Mouse (Mus musculus) ZHBTc4 (cell line): ENCODE measurements around the gene Magi1.

Experiments
- DNase-seq: peaks from one replicate; pipeline ENCODE4 v3.0.0-alpha.2; 2011; ENCODE audit warnings: low read depth, low spot score

Gene Magi1

DNA sequence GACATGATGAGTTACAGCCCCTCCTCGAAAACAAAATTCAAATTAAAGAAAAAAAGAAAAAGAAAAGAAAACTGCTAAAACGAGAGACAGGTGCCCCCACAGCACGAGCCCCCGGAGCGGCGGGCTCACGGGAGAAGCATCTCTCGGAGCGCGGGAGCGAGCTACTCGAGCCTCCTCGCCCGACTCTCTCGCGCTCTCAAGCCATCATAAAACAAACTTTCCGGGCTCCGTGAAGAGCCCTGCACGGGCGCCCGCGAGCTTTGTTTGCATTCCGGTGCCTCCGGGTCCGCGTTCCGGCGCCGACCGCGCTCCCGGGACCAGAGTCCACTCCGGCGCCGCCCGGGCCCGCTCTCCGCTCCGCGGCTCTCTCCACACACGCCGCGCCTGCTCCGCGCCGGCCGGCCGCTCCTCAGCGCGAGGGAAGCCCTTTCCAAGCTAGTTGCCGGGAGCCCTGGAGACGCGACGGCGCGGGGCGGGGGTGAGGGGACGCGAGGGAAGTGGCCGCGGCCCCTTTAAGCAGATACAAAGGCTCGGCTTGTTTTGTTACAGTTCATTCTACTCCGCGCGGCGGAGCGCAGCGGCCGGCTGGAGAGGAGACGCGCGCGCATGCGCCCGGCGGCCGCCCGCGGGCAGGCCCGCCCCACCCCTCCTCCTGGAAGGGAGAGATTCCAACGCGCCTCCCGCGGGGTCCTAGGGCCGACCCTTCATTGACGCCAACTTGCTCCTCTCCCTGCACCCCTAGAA lies at the start of gene Magi1:
Magi1 (minus strand) TSS at position 600 of the 744 bp plus-strand sequence.
- peak; percentile 96 for DNase-seq

DNA sequence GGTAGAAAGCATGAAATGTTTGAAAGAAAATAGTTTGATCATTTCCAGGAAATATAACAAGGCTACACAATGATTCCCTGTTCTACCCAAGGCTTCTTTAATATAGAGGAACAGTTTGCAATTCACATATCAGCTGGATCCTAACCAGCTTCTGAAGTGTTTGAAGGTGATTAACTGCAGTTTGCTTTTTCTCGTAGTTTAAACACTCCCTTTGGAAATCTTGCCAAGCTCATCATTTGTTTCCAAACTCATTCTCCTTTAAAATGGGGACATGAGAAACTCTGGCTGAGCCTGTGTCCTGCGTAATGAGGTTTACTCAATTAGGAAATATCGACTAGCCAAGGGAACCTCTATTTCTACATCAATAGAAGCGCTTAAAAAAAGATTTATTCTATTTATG lies 43.4 kb upstream of the Magi1 start:
- no peak for DNase-seq

DNA sequence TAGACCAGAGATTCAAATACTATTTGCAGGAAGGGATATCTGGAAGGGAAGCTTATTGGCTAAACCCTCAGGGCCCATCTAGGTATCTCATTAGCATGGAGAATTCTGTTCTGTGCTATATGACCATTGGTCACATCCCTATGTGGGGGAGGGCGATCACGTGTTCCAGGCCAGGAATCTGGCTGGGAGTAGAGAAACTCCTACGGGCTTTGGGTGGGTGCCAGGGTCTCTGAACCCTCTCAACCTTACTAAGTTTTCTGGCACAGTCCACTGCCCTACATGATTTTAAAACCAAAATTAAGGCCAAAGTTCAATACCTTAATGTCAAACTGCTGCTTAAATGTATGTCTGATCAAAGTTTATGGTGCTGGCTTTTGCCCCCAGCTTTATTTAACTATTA lies 33.2 kb upstream of the Magi1 start:
- no peak for DNase-seq

DNA sequence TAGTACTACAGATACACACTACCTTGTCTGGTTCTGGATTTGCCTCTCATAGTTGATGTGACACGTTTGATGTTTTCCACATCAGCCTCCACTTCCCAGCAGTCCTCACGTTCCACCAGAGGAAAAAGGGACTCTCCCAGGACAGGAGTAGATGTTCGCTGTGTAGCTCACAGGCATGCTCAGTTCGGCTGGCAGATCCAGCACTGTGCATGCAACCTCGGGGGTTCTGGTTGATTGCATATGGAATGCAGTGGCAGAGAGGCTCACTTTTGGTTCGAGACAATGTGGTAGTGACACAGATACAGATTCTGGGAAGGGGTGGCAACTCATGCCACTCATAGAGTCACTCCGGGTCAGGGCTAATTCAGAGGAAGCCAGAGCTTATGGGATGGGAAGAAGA lies 28.6 kb upstream of the Magi1 start:
- DNase-seq, result no peak

DNA sequence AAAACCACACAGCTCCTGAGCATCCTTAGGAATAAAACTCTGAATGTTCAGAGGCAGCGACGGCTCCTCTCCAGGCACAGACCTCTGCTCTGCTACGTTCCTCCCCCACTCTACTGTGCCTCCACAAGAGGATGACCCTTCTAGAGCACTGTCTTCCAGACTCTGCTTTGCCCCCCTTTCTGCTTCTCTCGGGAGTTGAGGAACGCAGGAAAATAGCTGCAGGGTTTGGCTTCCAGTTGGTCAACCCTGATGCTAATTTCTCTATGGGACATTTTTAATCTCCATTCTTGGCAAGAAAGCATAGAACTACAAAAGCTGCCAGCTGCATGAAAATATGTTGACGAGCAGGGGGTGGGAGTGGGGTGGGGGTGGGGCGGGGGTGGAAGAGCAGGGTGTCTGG lies 24.8 kb upstream of the Magi1 start:
- no peak for DNase-seq

DNA sequence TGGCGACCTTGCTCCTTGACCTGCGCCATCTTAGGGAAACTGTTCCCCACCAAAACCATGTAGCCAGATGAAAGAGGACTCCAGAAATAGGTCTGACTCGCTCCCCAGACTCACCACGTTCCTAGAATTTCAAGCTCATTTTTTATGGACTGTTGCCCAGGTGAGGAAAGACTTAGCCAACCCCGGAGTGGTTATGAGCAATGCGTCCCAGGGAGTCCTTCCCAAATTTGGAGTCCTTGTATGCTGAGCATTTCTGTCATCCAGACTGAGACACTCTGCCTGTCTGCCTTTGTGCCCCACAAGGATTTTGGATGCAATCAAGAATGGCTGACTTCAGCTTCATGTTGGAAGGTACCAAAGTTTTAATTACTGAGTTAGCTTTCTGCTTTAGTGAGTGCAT lies 19.8 kb upstream of the Magi1 start:
- no peak for DNase-seq

DNA sequence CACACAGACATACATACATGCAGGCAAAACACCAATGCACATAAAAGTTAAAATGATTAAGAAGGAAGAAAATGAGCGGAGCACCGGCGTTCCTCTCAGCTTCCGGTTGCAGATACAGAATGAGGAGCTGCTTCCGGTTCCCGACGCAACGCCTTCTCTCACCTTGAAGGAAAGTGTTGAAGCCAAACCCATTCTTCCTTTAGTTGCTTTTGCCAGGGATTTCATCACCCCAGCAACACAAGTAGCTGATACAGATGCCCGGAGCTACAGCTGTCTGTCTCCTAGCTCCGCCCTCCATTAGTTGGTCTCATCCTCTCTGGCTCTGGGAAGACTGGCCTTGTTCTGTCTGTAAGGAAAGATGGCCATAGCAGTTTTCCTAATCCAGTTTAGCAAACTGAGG lies 18.1 kb upstream of the Magi1 start:
- no peak for DNase-seq

DNA sequence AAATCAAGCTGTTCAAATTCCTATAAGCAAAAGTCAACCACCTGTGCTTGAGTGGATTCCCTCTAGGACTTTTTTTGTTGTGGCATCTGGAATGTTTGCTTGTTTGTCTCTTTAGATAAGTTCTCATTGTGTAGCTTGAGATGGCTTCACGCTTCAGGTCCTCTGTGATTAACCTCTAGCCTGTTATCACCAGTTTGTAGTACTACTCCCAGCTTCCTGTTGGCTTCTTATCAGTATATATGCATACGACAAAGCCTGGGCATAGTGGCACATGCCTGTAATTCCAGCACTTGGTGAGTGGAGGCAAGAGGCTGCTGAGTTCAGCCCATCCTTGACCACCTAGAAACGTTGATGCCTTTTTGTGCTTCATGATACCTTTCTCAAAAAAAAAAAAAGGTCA lies 16.8 kb upstream of the Magi1 start:
- no peak for DNase-seq

DNA sequence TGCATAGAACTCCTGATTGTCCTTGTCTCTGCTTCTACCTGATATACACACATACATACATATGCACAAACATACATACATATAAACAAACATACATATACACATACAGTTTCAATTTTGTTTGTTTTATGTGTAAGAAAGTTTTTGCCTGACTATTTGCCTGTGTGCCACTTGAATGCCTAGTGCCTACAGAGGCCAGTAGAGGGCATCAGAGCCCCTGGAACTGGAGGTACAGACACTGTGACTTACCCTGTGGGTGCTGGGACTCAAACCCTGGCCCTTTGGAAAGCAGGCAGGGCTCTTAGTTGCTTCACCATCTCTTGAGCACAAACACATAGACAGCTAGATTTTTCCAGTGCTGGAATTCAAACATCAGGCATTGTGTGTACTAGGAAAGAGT lies 3.7 kb upstream of the Magi1 start:
- peak; percentile 46 for DNase-seq

DNA sequence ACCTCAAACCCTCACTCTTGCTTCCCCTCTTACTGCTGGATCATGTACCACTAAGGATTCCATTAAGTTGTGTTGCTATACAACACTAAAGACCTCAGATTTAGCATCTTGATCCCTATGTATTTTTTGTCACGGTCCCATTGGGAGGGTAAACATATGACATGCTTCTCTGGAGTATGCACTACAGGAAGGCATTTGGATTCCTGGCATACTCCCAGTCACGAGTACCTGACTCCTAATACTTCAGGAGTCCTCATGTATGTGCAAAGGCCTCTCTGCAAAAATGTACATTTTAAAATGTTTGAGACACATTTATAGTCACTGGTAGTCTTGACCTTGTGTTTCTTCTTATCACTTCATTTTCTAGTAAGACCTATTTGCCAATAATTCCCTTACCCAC lies 2.8 kb upstream of the Magi1 start:
- no peak for DNase-seq

DNA sequence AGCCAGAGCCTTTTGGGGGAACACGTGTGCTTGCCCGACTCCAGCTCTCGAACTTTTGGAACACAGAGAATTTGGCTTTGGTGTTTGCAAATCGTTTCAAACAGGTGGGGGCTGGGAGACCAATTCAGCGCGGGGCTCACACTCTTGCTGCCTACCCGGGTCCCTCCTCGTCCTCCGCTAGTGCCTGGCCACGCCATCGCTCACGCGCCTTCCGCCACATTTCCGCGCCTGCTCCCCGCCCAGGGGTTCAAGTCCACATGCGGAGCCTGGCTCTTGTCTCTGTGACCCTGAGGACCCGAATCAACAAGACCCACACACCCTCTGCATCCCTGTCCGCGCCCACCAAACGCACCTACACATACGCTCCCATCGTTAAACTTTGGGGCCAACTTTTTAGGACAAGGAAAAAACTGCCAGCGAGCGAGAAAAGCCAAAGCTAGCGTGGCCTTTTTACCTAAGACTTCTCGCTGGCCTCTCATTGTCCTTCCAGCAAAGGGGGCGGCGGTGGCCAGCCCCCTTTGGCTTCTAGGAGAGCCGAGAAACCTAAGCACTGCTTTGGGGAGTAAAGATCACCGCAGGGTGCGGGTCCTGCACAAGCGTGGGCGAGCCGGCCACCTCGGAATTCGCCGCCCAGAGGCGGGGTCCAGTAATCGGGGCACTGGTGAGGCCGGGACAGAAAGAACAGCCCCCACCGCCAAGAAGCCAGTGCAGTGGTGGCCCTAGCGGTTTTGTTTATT lies 540 bp upstream of the Magi1 start:
- peak; percentile 33 for DNase-seq

DNA sequence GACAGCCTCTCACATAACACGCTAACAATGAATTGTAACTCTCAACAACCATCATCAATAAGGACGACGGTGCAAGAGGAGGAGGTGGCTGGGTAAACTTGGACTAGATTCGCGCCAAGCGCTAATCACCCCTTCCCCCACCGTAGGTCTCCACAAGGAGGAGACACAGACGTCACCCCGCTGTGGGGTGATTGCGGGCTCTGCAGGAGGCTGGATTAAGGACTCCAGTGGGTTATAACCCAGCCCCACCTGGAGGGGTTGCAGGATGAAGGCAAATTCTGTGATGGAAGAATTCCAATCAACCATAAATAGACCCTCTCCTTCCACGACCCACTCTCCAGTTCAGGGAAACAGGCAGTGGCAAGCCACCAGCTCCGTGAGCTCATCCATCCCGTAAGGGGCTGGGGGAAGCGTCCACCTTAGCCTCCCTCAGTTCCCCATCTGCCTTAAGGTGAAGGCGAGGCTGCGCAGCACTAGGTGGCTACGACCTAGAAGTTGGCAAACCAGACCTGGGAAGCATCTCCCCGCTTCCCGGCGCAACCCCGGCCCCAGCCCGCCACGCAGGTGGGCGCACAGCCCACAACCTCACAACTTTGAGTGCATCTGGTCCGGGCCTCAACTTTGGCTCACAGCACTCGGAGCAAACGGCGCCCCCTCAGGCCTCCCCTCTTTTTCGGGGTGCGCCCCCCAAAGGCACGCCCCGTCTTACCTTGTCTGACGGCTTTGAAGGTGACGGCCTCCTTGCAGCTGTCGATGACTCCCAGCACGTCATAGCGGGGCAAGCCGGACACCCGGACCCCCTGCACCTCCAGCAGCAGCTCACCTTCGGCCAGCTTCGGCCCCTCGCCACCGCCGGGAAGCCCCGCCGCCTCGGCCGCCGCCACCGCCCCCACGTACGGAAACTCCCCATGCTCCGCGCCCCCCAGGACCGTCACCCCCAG lies 1.1 kb downstream of the Magi1 start:
- peak; percentile 77 for DNase-seq

DNA sequence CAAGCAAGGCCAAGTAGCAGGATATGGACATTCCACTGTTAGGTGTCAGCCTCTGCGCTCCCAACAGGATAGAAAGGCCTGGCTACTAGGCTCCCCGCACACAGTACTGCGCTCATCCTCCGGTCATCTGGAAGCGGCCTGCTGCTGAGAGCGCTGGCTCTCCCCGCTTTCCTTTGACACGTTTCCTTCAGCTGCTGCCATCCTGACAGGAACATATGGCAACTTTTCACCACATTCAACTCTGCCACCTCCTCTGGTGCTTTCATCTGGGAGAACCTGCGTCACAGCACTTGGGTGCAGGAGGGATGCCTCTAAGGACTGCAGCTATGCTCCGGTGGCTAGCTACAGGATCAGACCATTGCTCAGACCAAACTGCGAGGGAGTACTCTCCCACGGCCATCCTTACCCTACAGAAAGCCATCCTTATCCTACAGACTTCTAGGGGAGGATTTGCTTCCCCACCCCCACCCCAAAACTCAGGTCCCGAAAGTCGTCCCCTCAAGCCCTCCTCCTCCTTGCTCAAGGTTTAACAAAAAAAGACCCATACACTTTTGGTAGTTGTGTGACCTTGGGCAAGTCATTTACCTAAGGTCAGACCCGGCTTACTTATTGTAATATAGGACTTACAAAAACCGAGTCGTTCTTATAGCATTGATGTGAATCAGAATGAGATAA lies 2.0 kb downstream of the Magi1 start:
- peak; percentile 33 for DNase-seq

DNA sequence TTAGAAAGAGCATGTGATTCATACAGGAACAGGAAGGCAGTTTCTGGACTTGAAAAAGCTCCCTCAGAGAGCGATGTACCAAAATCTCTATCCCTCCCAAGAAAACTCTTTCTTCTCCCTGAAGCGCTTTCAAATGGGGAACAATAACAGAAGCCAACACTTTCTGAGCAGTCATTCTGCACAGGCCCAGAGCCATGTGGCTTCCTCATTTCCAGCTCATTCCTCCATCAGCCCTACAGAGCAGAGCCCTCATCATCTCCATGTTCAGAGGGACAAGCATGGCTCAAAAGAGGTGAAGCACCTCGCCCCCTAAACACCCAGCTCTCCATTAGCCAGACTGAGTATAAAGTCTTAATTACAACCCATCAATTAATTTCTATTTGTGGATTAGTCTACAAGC lies 9.8 kb downstream of the Magi1 start:
- DNase-seq, result no peak

DNA sequence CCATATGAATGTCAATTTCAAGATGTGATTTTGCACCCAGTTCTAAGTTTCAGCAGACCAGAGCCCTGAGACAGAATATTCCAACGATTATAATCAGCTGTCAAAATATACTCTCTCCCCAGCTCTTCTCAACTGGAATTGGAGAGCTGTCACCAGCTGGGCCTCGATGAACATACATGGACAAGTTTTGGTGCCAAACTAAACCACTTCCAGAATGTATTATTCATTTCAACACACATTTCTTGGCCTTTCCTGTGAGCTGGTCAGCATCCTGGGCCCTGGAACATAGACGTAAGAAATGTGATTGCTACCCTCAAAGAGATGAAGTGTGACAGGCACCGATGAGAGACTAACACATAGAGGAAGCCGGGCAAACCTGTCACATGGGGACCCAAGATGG lies 13.7 kb downstream of the Magi1 start:
- no peak for DNase-seq

DNA sequence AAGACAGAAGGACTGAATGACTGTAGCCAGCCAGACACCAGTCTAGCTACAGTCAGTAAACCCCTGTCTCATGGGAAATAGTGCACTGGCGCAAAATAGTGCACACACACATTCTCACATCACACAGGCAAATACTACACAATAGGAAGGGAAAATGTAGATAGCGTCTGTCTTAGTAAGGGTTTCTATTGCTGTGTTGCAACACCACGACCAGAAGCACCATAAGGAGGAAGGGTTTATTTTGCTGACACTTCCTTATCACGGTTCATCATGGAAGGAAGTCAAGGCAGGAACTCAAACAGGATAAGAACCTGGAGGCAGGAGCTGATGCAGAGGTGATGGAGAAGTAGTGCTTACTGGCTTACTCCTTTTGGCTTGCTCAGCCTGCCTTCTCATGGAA lies 14.5 kb downstream of the Magi1 start:
- no peak for DNase-seq

DNA sequence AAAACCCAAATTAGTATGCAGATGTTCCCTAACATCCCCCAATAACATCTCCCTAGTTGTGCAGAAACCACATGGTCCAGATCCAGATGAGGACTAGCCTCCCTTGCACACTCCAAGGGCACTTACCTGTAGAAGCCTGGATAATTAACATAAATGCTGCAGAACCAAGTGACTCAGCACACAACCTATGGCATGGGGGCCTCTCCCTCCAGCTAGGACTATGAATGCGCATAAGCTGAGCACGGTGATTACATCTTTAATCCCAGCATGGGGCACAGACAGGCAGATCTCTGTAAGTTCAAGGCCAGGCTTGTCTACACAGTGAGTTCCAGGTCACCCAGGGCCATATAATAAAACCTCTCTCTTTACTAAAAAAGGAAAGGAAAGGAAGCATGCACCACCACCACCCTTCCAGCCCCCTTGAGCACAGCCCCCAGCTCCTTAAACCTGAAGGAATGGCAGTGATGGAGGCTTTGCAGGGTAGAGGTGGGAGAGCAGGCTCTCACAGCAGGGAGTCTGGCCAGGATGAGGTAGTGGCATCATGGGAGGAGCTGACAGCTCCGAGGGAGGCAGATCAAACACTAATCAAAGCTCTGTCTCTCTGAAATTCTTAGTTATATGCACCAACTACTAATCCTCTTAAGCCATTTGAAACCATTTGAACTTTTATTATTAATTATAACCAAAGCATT lies 18.3 kb downstream of the Magi1 start:
- DNase-seq, result peak; percentile 63

DNA sequence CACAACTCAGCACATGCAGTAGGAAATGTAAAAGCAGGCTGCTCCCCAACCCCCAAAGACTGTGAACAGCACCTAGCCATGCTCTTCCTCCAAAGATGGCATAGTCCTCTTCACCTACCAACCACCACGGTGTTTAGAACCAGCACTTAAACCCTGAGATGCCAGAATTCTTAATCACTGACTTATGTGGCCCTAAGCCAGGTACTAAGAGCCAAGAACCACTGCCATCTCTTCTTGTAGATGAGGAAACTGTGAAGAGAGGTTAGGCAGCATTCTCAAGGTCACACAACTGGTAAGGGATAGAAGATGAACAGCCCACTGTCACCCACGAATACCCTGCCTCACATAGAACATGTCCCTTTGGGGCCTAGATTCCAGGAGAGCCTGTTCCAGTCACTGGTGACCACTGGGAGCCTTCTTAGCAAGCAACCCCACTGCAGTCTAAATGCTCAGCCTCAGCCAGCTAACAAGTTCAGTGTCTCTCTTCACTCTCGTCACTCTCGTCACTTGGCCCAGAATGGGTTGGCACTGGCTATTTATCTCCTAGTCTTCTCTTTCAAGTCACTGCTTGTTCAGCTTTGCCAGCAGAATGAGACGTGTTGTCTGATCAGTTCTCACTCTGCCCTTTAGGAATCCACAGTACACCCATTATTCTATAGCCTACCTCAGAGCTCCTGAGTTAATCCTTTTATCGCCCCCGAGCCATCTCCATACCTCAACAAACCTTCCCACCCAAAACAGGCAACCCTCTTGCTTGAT lies 19.4 kb downstream of the Magi1 start:
- no peak for DNase-seq

DNA sequence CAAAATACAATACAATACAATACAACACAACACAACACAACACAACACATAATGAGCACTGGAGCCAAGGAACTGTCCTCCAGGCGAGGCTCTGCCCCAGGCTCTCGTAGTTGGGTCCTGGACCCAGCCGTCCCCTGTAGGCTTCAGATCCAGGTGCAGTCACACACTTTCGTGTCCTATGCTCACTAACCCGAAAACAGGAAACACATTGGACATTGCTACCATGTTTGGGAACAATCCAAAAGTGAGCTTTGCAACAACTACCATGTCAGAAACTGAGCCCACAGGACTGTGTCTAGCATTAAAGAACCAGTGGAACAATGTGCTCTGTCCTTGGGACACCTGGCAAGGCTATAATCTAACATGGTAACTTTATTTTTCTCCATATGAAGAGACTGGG lies 22.9 kb downstream of the Magi1 start:
- DNase-seq, result no peak

DNA sequence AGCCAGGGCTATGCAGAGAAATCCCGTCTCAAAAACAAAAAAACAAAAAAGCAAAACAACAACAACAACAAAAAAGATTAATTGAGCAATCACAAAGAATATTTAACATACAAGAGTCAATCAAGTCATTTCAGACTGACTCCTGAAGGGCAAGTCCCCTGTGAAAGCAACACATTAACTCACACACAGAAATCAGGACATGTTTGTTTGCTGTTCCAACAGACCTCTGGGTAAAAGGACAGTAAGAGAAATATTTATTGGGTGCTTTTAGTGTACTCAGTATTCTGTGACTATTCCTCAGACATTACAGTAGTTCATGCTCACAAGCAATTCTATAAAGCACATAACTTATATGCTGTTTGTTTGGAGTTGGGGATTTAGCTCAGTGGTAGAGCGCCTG lies 23.7 kb downstream of the Magi1 start:
- DNase-seq, result no peak
